Mouse (Mus musculus): Measurements from ENCODE around the gene Ppp1r32.
A peak's percentile ranks its signal among the peaks of the same experiment; 100 is the strongest.

Gene Ppp1r32

DNA sequence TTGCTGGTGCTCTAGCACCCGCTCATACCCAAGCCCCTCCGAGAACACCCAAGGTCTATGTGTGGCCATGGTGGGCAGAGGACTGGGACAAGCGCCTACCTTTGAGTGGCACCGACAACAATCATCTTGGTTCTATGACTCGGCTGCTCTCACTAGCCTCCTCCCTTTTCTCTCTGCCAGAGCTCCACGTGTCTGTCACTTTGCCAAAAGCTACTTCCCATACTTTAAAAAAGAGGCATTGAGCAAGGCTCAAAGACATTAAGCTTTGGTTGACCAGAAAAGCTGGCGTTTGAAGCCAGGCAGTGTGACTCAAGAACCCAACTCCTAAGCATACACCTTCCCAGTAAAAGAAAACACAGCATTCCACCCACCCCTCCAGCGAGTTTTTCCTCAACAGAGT lies 24.6 kb downstream of the Ppp1r32 start:
- DNase-seq (ENCODE audit: low spot score): no peak

DNA sequence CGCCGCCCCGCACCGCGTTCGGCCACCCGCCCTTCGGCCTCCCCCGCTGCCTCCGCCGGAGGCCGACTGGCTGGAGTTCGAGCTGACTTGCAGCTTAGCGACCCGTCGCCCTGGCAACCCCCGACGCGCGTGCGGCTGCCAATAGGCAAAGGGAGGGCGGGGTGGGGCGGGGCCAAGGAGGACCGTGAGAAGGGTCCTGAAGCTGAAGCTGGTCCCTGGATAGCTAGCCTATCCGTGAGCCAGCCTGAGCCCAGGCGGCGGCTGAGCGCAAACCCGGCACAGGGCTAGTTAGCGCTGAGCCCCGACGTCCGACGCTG lies 25.3 kb downstream of the Ppp1r32 start:
- peak; percentile 91 for DNase-seq (ENCODE audit: low spot score)

DNA sequence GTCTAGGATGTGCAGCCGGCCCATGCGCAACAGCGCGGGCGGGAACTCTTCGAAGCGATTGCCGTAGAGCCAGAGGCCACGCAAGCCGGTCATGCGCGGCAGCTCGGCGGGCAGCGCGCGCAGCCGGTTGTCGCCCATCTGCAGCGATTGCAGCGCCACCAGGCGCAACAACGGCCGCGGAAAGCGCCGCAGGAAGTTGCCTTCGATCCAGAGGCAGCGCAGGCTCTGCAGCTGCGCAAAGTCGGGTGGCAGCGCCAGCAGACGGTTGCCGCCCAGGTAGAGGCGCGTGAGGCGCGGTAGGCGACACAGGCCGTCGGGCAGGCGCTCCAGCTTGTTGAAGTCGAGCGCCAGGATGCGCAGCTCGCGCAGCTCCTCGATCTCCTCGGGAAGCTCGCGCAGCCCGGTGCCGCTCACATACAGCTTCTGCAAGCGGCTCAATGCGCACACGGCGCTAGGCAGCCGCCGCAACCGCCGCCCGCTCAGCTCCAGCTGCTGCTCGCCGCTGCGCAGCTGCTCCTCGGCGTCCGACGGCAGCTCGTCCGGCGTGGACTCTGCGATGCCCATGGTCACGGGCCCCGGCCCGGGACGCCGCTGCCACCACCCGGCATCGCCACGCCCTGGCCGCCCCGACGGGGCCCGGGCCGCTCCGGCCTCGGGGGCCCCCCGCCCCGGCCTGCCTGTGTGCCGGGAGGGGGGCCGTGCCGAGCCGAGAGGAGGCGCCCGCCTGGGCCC lies 25.8 kb downstream of the Ppp1r32 start, which contains the start of gene Lrrc10b:
Gene Lrrc10b (minus strand): TSS at position 722 of the 732 bp plus-strand sequence.
- DNase-seq (ENCODE audit: low spot score): peak; percentile 86

DNA sequence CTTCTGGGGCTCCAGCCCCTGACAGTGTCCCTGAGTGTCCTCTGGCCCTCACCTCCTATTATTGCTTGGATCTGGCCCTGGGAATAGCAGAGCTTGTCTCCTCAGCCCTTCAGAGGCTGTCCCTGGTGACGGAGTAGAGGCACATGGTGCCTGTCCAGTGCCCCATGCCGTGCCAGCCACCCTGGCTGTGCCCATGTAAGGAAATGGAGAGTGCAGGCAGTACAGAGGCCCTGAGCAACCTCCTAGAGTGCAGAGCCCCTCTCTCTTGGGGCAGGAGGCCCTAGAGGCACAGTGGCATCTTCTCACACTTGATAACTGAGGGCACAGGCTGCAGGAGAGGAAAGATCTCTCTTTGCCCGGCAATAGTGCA lies 27.3 kb downstream of the Ppp1r32 start:
- no peak for DNase-seq (ENCODE audit: low spot score)

DNA sequence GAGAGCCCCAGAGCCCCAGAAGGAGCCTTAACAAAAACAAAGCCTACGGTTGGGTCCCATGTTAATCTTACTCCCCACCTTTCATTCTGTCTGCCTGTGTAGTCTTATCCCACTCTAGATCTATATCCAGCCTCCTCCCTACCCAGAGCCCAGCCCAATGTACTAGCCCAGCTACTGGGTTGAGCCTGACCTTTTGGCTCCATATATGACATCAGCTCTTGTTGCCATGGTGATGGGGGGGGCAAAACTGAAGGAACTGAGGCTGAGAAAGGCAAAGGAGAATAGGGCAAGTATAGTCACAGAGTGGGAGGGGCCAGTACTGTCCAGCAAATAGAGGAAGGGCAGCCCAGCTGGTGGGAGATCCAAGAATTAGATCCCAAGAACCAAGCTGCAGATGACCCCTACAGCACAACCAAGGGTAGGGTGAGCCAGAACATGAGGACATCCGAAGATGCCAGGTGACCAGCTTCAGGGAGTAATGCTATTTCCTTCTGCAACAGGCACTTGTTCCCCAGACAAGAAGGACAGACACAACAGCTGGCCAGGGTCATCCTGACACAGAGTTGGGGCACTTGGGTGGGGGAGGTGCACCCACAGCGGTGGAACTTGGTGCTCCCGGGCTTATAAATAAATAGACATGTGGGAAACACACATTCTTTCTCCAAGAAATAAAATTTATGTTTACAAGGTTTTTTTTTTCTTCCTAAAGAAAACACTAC lies 27.9 kb downstream of the Ppp1r32 start:
- DNase-seq (ENCODE audit: low spot score): no peak

DNA sequence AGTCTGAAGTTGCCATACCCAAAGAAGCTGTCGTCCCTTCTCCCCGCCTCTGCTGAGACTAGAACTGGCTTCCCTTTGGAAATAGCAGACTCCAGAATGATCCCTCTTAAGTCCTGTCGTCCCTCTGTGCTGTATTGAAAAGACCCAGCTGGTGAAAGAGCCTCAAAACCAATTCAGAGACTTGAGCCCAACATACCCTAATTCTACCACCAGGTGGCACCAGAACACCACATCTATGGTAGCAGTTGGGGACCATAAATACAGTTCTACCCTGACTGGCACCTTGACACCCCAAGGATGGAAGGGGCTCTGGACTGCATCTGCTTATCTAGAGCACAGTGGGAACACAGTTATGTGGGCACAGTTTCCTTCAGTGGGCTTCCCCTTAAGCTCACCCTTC lies 33.0 kb downstream of the Ppp1r32 start:
- peak; percentile 94 for DNase-seq (ENCODE audit: low spot score)

DNA sequence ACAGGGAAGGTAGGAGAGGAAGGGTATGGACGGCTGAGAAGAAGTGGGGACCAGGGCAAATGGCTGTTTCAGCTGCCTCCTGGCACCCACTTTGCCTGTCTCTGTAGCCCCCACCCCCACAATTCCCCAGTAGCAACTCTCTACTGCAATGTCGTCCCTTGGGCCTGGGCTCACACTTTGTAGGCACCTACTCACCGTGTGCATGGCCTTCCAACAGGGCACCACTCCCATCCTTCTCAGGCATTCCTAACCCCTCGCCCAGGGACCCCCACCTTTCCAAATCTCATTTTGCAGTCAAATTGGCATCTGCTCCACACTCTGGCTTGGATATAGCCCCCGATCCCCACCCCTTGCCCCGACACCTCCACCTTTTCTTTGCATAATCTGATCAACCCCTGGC lies 33.5 kb downstream of the Ppp1r32 start:
- DNase-seq (ENCODE audit: low spot score): no peak

- DNase-seq (ENCODE audit: low spot score): no peak
Measured at GRCm38 (mm10) chr19:10448275-10448674, 34.5 kb downstream of the Ppp1r32 start.

- DNase-seq (ENCODE audit: low spot score): no peak
Measured at GRCm38 (mm10) chr19:10444685-10445369, 37.9 kb downstream of the Ppp1r32 start.

DNA sequence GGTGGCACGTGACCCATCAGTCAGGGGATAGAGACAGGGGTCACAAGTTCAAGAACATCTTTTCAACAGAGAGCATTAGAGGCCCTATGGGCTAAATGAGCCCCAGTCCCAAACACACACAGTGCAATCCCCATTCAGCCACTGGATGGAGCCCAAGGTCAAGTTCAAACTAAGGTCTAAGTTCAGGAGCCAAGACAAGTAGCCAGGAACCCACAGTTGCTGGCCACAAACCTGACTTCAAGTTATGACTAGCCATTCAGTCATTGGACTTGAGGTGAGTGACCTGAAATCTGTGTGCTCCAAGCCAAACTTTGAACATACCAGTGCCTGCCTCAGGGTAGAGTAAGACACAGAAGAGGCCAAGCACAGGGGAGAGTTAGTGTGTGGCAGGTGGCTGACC lies 45.2 kb downstream of the Ppp1r32 start:
- DNase-seq (ENCODE audit: low spot score): peak; percentile 49

DNA sequence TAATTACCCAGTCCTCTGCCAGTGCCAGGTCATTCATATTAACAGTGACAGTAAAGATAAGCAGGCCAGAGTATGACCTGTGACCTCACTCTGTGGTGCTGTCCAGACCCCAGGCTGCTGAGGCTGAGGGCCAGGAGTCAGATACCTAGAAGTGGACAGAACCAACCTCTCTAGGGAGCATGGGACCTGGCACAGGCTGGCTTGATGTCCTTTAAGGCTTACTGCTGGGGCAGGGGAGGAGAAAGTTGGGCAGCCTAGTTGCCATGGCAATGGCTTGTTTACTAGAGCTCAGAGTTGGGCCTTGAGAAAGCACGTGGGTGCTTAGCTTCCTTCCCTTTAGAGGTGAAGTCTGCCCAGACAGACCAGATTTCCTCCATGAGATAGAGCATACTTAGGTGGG lies 46.0 kb downstream of the Ppp1r32 start:
- no peak for DNase-seq (ENCODE audit: low spot score)

GRCm38 (mm10) chr19:10435908-10436307 lies 46.8 kb downstream of the Ppp1r32 start:
- DNase-seq (ENCODE audit: low spot score): peak; percentile 84

GRCm38 (mm10) chr19:10434927-10435326 lies 47.8 kb downstream of the Ppp1r32 start:
- no peak for DNase-seq (ENCODE audit: low spot score)

DNA sequence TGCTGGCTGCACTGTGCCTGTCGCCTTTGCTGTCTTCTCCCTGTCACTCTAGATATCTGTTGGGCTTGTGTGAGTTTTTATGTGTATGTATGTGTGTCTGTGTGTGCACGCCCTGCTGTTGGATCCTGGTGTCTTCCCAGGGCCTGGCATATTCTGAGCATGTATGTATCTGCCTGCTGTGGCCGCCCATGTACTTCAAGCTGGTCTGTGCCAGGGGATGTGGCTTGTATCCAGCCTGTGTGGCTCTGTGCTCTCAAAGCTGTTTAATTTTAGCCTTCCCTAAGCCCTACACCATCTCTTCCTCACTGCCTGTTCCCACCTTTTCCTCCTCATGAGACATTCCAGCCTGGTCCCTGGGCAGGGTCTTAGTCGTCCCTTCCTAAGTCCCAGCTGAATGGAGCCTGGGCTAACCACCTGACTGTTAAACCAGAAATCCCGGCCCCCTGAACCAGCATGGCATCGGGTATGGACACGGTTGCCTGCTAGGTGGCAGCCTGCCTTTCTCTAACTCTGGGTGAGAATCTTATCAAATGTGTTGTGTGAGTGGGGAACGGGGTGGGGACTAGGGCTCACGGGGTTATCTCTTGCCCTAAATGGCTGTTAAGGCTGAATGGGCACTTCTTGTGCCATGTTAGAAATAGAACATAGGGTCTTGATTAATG lies 48.7 kb downstream of the Ppp1r32 start:
- no peak for DNase-seq (ENCODE audit: low spot score)

DNA sequence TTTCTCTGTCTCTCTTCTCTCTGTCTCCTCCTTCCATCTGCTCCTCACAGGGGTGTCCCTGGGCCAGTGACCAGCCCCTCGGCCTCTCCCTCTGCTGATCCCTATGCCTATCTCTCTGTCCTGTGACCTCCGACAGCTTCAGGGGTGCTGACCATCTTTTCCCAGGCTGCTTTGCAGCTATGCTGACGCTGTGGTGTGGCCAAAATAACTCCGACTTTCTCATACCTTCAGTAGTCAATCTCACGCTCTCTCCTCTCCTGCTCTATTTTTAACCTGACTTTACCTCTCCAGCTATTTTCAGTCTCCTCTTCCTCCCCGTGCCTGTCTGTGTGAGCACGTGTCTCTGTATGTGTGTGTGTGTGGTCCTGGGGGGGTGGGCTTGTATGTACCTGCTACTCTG lies 49.5 kb downstream of the Ppp1r32 start:
- DNase-seq (ENCODE audit: low spot score): no peak

GRCm38 (mm10) chr19:10431841-10432240 lies 50.9 kb downstream of the Ppp1r32 start:
- DNase-seq (ENCODE audit: low spot score): no peak

DNA sequence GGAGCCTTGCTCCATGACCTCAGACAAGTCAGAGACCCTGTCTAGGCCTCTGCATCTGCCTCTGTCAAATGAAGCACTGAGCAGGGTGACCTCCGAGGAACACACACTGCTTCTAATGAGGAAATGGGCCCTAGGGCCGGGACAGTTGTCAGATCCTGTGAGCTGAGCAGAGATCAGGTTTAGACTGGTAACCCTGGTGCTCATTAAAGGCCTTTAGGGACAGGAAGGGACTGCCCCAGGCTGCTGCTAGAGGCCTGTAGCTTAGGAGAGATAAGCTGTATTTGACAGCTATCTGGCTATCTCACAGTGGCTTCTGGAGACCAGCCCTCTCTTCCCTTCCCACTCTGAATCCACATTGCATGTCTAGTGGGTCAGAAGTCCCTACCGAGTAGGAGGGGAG lies 51.3 kb downstream of the Ppp1r32 start:
- peak; percentile 31 for DNase-seq (ENCODE audit: low spot score)

DNA sequence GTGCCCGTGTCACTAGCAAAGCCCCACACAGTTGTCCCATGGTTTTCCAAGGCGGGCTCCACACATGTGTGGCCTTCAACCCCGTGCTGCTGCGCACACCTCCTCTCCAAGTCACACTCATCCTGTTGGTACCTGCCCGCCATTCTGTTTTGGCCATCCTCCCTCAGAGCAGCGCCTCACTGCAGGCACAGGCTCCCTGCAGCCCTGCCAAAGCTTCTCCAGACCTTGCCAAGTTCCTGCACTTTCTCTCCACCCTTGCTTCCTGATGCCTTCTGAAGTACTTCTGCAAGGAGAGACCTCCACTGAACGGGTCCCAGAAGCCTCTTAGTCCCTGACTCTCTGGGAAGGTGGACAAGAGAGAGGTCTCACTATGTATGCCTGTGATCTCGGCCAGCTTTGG lies 53.4 kb downstream of the Ppp1r32 start:
- DNase-seq (ENCODE audit: low spot score): no peak

GRCm38 (mm10) chr19:10427431-10427830 lies 55.3 kb downstream of the Ppp1r32 start:
- DNase-seq (ENCODE audit: low spot score): no peak

DNA sequence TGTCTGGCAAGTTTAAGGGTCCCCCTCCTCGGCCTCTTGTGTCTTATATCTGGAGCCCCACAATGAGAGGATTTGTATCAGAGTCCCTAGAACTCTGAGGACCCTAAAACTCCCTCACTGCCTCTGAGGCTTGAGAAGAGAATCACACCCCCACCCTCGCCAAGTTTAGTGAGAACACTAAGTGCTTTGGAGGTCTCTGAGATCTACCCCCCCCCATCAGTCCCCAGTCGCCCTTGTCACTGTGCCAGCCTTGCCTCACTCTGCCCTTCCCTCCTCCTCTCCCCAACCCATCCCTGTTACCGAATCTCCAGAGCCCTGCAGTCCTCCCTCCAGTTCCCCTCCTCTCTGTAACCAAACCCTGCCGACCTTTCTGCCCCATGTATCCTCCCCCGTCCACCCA lies 55.9 kb downstream of the Ppp1r32 start:
- DNase-seq (ENCODE audit: low spot score): no peak

DNA sequence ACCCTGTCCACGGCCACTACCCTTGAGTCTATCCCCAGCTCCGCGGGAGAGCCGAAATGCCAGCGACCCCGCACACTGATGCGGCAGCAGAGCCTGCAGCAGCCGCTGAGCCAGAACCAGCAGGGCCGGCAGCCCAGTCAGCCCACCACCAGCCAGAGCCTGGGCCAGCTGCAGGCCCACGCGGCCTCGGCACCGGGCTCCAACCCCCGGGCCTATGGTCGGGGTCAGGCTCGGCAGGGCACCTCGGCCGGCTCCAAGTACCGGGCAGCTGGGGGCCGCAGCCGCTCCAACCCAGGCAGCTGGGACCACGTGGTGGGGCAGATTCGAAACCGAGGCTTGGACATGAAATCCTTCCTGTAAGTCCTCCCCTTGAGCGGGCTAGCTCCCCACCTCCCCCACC lies 56.4 kb downstream of the Ppp1r32 start:
- DNase-seq (ENCODE audit: low spot score): no peak

DNA sequence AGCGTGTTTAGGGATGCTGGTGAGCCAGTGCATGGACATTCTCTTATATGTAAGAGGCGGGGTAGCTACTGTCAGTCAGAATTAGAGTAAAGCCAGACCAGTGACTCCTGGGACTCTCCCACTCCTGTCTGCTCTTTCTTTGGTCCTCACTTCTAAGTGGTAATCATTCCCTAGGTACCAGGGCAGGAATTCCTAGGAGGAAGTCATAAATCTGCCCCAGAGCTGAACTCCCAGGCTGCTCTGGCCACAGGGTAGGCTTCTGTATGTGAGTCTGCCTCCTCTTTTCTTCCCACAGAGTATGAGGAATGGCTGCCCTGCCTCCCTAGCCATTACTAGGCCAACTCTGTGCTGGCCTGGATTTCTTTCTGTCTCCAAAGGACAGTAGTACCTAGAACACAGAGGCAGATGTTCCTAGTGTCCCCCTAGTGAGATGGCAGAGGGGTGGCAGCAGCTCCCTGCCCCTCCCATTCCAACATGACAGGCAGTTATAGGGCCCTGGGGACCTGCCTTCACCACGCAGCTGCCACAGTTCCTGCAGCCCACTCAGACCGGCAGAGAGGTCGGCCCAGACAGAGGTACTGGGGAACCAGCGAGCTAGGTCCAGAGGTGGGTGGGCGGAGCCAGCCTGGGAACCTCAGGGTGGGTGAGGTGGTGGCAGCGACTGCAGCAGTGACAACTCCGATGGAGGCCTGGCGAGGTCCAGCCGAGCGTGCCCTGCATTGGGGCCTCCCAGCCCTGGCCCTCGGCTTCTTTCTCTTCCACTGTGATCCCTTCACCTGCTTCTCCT lies 57.1 kb downstream of the Ppp1r32 start:
- peak; percentile 39 for DNase-seq (ENCODE audit: low spot score)

Measured in retina, embryonic 14.5 days (tissue).